Mouse (Mus musculus) 3134 (cell line): ENCODE measurements at regions not wholly inside any gene's neighbourhood (a gene's known extent, or its start where the extent isn't known, plus 50 kb on each side); places are given as distances from the start of the nearest gene placed in this dataset.
A peak's percentile ranks its signal among the peaks of the same experiment; 100 is the strongest.

Source experiments
- DNase-seq: peaks from one replicate; pipeline ENCODE4 v3.0.0-alpha.2; 2011; ENCODE audit warnings: low spot score; ENCODE audit not compliant: insufficient read length; ENCODE audit errors: extremely low read depth

DNA sequence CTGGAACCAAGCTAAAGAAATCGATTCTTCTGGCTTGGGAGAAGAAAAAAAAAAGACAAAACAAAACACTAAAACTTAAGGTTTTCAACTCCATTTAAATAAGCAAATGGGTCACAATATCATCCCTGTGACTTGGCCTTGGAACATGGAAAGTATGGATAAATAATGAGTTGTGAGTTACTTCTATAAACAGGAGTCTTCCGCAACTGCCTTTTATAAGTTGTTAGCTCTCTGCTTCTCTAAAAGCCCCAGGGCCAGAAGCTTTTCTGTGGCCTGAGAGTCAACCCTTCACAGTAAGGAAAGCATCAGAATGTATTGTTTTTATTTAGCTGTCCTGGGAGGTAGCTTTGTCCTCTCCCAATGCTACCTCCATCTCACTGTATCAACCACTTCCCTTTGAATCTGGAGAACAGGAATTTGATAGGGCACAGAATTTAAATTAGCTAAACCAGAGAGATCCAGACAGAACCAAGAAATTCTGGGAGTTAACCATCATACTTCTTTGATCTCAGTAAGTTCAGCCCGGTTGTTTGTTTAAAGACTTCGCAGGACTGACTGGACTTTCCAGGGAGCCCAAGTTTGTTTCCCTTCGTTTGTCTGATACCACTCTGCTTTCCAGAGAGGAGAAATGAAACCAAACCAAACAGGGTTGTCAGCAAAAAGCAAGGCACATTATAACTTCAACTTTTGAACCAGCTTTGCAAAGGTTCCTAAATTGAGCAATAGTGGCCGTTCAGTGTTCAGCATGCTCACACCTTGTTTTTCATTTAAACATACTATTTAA lies 178.7 kb upstream of the Gas1 start:
- DNase-seq = no peak

DNA sequence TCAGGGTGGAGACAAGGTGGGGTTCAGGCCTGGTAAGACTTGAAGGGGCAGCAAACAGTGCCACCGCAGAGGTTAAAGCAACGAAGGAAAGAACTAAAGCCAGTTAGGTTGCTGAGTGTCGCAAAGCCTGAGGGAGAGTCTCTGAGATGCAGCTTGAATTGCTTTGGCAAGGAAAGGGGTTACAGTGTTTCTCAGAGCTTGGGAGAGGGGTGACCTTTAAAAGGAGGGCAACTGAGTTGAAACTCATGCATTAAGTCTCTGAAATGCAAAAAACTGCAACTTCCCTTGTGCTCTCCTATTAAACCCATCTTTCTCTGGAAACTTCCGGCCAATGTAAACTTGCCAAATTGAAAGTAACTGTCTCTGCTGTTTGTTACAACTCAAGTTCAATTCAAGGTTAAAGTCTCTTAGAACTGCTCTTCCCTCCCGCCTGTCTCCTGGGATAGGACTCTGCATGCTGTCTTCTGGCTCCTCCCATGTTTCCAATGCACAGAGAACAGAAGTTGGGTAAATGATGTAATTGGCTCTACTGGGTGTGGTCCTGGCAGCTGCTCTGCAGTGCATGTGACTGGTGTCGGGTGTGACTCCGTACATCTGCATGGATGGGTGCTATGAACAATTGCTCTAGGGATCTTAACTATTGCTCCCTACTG lies 181.4 kb upstream of the Gas1 start:
- peak; percentile 43 for DNase-seq

DNA sequence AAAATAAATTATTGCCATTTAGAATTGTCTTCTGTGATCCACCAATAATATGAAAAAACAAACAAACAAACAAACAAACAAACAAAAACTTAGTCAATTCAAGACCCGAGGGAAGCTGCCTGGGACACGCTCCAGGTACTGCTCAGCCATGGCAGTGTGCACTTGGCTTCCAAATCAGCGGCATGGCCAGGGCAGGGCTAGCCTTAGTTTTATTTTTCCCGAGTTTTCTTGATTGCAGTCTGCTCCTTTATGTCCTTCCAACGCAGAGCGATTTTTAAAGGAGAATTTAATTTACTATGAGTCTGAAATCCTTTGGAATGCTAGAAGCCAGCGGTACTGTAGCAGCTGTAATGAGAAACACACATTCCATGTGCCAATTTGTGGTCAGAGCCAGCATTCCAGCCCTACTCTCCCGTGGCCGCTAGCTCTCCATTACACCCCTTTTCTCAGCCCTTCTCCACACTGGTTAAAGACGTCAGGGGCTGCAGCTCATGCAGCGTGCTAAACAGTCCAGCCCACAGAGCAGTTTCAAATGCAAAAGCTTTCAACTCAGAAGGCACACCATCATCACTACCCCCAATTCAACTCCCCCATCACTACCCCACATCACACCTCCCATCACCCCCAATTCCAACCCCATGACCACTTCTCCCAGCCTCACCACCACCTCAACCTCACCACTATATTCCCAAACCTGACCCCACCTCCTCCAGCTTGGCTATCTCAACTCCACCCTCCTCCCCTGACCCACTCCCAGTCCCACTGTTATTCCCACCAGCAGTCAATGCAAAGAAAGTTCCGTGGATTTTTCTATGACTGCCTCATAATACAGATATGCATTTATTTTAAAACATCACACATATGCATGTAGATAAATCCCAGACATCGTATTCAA lies 187.9 kb upstream of the Gas1 start:
- peak; percentile 67 for DNase-seq

DNA sequence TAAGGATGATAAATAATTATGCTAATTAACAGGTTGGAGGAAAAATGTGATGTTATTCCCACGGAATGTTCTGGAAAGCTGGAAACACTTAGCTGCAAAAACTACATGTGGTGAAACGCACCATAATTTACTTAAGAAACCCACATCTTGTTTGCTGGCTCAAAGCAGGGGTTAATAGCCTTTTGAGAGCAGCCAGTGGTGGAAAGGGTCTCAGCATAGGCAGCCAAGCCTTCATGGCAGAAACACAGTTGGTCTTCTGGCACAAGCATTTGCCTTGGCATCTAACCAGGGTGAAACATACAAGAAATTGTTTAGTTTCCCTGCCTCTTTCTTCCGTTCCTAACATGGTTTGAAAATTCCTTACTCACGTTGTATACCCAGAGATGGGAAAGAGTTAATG lies 192.1 kb upstream of the Gas1 start:
- peak; percentile 9 for DNase-seq

DNA sequence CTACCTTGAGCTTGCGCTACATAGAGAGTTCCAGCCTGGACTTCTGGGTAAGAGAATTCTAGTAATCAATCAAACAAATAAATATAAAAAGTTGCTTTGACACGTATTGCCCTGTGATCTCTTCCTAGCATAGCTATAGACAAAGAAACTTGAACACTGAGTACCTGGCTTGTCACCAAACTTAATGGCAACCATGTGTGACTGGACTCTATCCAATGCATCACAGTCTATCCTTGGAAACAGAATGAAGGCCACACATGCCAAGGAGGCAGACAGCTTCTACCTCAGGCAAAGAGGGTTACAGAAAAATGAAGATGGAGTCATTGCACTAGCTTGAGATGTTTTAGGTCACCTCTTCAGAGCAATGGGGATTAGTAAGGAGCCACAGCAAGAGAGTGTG lies 194.5 kb upstream of the Gas1 start:
- DNase-seq = no peak

DNA sequence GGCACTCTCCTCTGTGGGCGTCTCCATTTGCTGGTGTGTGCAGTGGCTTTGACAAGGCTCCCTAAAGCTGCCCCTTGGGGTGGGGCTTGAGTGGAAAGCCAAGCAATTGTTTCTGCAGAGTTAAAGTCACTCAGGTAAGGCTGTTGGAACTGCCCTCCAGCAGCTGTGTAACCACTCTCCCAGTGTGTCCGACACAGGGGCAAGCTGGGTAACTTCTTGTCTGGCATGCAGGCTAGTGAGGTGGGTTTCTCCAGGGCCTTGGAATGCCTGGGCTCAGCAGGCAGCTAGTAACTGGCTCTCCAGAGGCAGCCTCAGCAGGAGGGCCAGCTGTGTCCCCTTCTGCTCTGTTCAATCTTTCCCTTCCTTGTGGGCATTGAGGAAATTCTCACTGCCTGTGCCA lies 199.5 kb upstream of the Gas1 start:
- DNase-seq = no peak

DNA sequence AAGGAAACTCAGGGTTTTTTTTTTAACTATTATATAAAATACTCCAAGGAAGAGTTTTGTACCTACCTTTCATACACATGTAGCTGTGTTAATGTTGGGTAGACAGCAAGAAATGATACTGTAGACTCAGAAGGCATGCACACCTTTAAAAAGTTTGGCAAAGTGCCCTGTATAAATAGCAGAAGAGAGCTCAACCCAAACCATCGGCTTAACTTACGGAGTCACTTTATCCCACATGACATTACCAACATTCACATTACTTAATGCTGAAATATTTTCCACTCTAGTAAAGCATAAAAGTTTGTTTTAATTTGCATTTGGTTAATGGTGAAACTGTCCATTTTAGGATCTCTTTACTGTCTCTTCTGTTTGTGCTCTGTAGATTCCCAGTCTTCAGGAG lies 205.7 kb upstream of the Gas1 start:
- no peak for DNase-seq

DNA sequence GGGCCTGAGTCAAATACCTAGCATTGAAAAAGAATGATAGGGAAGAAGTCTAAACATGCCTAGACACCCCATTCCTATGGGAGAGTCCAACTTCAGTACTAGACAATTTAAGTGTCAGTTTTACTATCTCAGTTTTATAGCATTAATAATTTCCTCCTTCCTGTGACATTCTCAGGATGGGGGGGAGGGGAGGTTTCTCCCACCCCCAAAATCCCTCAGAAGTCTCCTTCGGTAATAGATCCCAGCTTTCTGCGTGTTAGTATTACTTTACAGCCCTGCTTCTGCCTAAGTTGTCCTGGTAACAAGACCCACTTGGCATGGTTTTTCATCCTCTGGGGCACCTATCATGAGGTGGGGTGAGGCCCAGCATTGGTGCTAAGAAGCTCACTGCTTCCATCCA lies 202.9 kb upstream of the Dapk1 start:
- no peak for DNase-seq

DNA sequence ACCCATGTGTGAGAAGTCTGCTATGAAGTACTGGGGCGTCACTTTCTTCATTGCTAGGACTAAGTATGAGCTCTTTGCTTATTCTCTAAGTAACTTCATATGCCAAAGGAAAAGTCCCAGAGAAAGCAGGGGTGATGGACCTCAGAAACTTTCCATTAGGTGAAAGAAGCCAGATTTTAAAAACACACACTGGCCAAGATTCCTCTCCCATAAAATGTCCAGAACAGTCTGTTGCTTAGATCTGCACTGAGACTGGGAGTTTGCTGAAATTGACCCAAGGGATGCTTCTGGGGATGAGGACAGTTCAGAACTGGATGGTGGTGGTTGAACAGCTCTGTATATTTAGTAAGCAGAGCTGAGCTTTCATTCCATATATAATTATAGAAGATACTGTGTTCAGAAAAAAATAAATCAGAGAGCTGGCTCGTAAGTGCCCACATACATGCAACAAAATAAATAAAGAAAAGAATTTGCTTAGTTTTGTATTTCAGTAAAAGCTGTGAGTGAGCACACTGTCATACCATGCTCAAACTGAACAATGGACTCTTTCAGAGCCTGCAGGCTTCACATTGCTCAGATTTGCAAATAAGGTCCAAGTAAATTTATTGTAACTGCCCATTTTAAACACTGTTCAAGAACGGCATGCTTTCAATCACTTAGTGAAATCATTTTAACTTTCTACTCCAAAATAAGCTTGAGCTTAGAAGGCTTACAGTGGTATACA lies 200.8 kb upstream of the Dapk1 start:
- DNase-seq = no peak

DNA sequence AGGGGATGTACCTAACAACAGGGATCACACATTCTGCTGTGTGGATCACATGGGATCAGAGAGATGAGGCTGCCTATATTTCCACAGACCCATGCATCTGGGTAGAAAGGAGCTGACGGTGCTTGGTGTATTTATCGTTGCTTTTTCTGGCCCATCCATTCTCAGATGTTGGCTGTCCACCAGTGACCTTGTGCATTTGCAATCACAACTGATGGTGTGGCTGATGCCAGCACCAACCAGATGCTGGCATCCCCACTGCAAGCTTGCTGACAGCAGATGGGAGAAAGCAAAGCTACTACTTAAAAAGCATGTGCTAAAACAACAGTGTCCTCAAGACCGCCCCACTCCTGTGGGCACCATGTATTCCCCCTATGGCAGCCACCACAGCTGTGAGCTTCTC lies 198.3 kb upstream of the Dapk1 start:
- no peak for DNase-seq

DNA sequence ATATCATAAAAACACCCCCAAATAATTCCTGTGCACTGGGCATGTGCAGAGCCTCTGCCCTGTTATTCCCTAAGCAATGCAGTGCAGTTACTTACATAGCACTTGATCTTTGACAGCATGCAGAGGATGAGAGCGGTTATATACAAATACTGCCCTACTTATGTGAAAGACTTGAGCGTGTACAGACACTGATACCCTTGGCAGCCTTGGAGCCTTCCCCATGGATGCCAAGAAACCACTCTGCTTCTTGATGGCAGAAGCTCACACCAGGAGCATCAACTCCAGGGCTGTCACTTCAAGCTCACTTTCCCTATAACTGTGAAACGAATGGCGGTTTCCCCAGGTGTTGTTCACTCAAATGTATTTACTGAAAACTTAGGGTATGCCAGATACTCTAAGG lies 194.4 kb upstream of the Dapk1 start:
- DNase-seq = no peak

DNA sequence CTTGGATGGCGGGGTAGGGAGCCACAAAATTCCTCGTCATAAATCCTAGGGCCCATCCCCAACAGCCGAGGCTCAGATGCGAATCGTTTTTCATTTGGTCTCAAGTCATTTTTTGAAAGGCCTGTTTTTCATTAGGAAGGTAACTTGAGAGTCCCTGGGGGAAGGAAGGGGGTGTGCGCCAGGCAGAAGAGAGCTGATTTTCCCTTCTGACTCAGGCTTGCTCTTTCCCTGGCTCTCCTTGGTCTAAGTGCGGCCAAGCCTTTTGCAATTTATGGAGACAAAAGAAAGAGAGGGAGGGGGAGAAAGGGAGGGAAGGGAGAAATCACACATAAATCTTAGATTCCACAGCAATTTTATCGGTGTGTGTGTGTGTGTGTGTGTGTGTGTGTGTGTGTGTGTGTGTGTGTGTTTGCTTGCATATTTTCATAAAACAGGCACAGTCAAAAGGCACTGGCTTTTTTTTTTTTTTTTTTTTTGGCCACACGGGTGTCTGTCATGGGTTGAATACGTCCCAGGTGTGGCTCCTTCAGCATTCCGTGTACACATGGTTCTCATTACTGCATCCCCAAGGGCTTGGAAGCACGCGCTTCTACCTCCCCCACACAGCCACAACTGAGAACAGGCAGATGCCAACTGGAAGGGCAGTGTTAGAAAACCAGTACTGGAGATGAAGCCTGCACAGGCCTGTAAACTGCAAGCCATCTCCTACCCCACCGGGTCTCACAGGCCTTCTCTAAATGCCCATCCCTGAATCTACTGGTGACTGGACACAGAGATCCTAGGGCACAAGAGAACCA lies 191.8 kb upstream of the Dapk1 start:
- peak; percentile 87 for DNase-seq

DNA sequence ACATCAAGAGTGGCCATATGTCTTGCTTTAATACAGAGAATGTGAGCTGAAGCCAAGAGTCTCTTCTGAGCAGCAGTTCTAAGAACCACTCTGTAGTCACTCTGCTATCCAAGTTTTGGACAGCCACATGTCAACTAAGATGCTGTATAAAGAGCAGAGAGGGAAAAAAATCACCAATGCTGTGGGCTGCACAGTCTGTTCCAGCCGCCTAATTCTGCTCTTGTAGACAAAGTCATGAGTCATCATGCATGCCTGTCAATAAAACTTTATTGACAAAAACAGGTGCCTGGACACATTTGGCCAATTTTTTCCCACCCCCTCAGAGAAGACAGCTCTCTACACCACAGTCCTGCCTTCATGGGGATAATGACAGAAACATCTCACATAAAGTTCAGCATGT lies 185.7 kb upstream of the Dapk1 start:
- DNase-seq = no peak

DNA sequence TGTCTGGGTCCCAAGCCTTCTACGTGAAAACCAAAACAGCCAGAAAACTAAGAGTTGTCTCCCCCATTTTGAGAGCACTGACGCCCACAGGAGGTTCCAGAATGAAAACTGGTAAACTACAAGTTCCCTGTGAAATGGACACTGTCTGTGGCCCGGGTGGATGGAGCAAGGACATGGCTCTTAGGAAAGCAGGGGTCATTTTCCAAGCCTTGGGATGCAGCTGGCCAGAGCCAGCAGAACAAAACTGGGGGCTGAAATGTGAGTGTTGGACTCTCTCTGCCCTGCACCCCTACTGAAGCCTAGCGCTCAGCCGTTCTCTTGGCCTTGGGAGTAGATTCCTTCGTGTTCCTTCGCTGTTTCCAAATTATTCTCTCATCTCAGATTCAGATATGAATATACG lies 184.7 kb upstream of the Dapk1 start:
- DNase-seq = no peak

DNA sequence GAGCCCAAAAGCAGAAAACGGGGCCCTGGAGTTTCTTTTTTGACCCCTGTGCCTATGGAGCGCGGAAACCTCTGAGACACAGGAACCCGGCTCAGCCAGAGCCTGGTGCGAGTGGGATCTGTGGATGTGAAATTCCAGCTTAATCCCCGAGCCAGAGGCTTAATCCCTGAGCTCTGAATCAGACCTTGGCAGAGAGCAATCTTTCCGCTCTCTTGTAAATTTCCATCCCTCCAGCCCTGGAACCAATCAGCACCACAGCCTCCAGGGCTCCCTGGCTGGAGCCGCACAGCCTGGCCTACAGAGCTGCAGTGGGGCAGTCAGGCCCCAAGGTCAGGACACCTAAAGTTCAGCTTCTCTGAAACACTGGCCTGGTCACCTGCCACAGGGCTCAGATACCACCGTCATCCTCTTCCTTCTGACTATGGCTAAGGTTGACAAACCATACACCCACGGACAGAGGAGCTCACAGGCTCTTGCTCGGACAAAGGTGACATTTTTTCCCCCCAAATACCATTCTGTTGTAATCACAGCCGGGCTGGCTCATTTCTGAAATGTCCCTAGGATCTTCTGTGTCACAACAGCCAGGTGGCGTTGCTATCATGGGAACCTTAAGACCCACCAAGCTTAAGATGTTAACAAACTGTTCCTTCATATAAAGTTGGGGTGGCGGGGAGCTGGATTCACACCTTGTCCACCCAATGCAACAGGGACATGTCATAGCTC lies 184.2 kb upstream of the Dapk1 start:
- DNase-seq = peak; percentile 81

DNA sequence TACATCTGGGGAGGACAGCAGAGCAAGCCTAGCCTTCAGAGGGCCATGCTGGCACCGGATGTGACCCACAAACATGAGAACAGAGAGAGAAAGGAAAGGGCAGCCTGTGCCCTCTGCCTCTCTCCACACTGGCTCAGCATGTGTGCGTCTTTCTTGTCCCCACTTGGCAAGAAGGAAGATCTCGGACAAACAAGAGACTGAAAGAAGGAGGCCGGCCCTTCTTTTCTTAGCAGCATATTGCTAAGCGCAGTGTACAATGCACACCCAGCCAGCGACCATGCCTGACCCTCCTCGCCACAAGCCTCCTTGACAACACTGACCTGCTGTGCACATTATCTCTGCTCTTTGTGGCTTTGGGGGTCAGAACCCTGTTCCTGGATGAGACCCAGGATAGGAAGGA lies 181.4 kb upstream of the Dapk1 start:
- DNase-seq = no peak

DNA sequence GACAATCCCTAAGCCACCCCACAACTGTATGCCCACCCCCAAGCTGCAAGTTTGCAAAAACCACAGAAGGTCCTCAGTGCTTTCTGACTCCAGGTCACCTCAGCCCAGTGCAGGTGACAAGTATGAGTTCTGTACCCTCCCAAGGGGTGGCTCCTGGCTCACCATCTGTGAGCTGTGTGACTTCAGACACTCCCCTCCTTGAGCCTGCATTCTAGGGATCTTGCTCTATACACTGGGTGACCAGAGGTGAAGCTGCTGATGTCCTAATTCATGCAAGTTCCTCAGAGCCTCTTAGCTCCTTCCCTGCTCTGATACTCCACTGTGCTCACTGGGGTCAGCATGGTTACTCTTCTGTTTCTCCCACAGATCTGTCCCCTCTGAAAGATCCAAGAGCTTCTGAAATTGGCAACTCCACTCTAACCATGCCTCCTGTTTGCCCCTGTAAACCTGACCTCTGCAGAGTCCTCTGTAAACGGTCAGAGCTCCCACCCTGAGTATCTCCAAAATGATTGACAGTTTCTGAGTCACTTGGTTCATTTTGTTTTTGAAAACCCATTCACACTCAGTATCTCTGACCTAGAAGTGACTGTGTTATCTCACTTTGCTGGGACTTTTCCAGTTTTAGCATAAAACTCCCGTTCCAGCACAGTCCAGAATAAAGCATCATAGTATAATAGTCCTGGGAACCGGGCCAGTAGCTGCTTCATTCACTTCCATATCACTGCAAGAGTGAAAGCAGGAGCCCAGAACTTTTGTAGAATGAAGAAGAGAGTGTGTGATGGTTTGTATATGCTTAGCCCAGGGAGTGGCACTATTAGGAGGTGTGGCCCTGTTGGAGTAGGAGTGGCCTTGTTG lies 180.7 kb upstream of the Dapk1 start:
- no peak for DNase-seq

DNA sequence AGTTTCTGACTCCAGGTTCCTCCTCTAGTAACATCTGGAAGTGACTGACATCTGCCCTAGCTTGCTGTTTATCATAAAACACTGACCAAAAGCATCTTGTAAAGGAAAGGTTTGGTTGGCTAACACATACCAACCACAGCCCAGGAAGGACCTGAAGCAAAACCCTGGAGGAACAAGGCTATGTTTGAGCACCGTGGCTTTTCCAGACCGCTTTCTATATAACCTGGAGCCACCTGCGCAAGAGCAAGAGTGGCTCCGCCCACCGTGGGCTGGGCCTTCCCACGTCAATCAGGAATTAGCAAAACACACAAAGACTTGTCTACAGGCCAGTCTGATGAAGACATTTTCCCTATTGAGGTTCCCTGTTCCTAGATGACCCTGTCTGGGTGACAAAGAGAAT lies 177.5 kb upstream of the Dapk1 start:
- no peak for DNase-seq

DNA sequence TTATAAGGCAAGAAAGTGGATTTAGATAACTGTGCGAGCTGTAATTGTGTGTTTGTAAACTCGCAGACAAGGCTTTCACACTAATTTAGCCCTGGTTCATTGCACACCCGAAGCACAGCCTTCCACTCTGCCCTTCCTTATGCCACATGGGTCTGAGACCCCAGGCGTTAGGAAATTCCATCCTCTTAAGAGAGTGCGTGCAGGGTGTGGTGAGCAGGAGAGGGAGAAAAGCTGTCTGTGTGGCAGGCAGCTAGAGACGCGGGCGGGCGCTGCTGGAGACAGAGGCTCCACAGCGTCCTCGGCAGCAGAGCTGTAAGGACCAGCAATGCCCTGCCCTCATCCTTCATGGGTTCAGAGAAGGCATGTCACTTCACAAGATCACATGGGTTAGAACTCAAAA lies 176.6 kb upstream of the Dapk1 start:
- DNase-seq = no peak
